Mouse (Mus musculus): Measurements from ENCODE around the gene Ube2h. TPM values are rescaled to one million over a fixed set of nuclear protein-coding genes. Genes with fewer than 3 reads are reported as not detected.

The Ube2h gene
- polyA plus RNA-seq, 1 experiment = 23.5 TPM

- 3% methylated on average over 44 of the region's 44 CpGs for WGBS
- no peak for DNase-seq (ENCODE audit: low read depth, low spot score)
Measured at GRCm38 (mm10) chr6:30172820-30173550, 131.4 kb downstream of the Ube2h start.

- no peak for DNase-seq (ENCODE audit: low read depth, low spot score)
- WGBS = 42% methylated on average over 8 of the region's 8 CpGs
Measured at GRCm38 (mm10) chr6:30172441-30172819, 131.9 kb downstream of the Ube2h start.

- DNase-seq (ENCODE audit: low read depth, low spot score) = no peak
Measured at GRCm38 (mm10) chr6:30171967-30172366, 132.4 kb downstream of the Ube2h start.

GRCm38 (mm10) chr6:30171226-30171625 is 133.1 kb downstream of the Ube2h start:
- no peak for DNase-seq (ENCODE audit: low read depth, low spot score)

More at GRCm38 (mm10) chr6:30171967-30172366, 132.4 kb downstream of the Ube2h start:
- WGBS = 63% methylated on average over 10 of the region's 10 CpGs

GRCm38 (mm10) chr6:30169148-30169547 is 135.2 kb downstream of the Ube2h start:
- 86% methylated on average over 12 of the region's 12 CpGs for WGBS
- no peak for DNase-seq (ENCODE audit: low read depth, low spot score)

More at GRCm38 (mm10) chr6:30171226-30171625, 133.1 kb downstream of the Ube2h start:
- 44% methylated on average over 8 of the region's 8 CpGs for WGBS

GRCm38 (mm10) chr6:30168275-30168674 is 136.1 kb downstream of the Ube2h start:
- WGBS = 84% methylated on average over 3 of the region's 3 CpGs
- DNase-seq (ENCODE audit: low read depth, low spot score) = no peak

GRCm38 (mm10) chr6:30167192-30167591 is 137.1 kb downstream of the Ube2h start:
- DNase-seq (ENCODE audit: low read depth, low spot score) = no peak
- 77% methylated on average over 11 of the region's 11 CpGs for WGBS

- no peak for DNase-seq (ENCODE audit: low read depth, low spot score)
- WGBS = 52% methylated on average over 3 of the region's 3 CpGs
Measured at GRCm38 (mm10) chr6:30166349-30166748, 138.0 kb downstream of the Ube2h start.

GRCm38 (mm10) chr6:30162091-30162490 is 142.2 kb downstream of the Ube2h start:
- whole genome bisulfite sequencing = 62% methylated on average over 7 of the region's 7 CpGs
- no peak for DNase-seq (ENCODE audit: low read depth, low spot score)

- no peak for DNase-seq (ENCODE audit: low read depth, low spot score)
- WGBS = 76% methylated on average over 2 of the region's 2 CpGs
Measured at GRCm38 (mm10) chr6:30161618-30162017, 142.7 kb downstream of the Ube2h start.

Other genes starting within 250 kb of the Ube2h start
- 11.0 and 14.0 TPM in 2 replicates for gene Zc3hc1, start 86.5 kb upstream of the Ube2h start, polyA plus RNA-seq (2012; rRNA removed)
- gene Klhdc10, start 97.3 kb upstream of the Ube2h start, polyA plus RNA-seq (2012; rRNA removed) = 10.7 and 15.0 TPM in 2 replicates
- 25.0 and 28.6 TPM in 2 replicates for gene Tmem209, start 205.2 kb upstream of the Ube2h start, polyA plus RNA-seq (2012; rRNA removed)
- gene Ssmem1, start 205.3 kb upstream of the Ube2h start, polyA plus RNA-seq (2012; rRNA removed) = not detected in 2 replicates
- 0.62 and 1.2 TPM in 2 replicates for gene Cpa2, start 237.0 kb upstream of the Ube2h start, polyA plus RNA-seq (2012; rRNA removed)

Data from large intestine, adult 2 months (tissue).